Mouse (Mus musculus): Measurements from ENCODE around the gene Pimreg. TPM values are rescaled to one million over a fixed set of nuclear protein-coding genes. Genes with fewer than 3 reads are reported as not detected.

Gene Pimreg
- polyA plus RNA-seq, 1 experiment = 3.2 TPM

DNA sequence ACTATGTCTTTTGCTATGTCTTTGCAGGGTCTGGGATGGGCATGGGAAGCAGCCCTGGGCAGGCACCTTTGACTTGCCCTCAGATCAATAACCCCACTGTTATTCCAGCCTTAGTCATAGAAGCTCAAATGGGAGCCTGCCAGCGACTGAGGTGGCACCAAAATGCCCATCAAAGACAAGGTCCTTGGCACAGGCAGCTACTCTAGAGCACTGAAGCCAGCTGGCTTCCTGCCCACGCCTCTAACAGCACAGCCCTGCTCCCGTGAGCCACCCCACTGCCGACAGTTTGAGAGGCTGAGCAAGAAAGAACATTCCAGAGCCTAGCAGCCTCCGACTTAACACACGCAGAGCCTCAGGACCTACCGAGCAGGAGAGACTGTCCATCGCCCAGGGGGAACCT lies 23.3 kb downstream of the Pimreg start:
- no peak for DNase-seq (ENCODE audit: low spot score)

- DNase-seq (ENCODE audit: low spot score) = no peak
Observed at GRCm38 (mm10) chr11:72066330-72066729, 24.5 kb downstream of the Pimreg start.

DNA sequence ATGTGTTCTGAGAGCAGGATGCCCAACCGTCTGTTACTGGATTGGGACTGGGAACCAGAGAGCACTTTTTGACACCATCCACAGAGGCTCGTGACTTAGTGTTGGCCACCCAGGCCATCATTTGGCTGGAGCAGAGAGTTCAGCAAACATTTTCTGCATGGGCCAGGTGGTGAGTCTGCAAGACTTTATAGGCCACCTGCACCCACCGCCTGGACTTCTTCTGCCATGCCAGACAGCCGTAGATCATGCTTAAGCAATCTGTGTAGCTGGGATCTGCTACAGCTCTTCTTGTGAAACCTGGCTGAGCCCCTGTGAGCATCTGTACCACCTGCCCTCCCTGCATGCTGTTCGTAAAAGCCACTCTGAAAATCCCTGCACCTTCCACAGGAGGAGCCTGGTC lies 25.5 kb downstream of the Pimreg start:
- no peak for DNase-seq (ENCODE audit: low spot score)

GRCm38 (mm10) chr11:72068026-72068425 lies 26.2 kb downstream of the Pimreg start:
- no peak for DNase-seq (ENCODE audit: low spot score)

- no peak for DNase-seq (ENCODE audit: low spot score)
Observed at GRCm38 (mm10) chr11:72070733-72071132, 28.9 kb downstream of the Pimreg start.

GRCm38 (mm10) chr11:72072331-72072905 lies 30.6 kb downstream of the Pimreg start:
- DNase-seq (ENCODE audit: low spot score) = no peak

- no peak for DNase-seq (ENCODE audit: low spot score)
Observed at GRCm38 (mm10) chr11:72074230-72074629, 32.4 kb downstream of the Pimreg start.

DNA sequence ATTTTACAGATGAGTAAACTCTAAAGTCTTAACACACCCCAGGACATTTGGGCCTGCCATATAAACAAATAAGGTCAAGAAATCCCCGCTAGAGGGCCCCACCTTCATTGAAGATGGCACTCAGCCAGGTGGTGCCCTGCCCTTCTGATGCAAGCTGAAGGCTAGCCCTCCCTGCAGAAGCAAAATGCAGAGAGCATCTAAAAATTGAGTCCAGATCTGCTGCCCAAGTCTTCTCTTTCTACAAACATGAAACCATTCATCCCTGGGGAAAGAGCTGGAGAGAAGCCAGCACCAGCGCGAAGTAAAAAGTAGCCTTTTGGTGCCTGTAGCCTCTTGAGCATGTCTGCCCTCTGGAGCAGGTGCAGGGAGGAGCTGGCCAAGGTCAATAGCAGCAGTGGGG lies 36.2 kb downstream of the Pimreg start:
- no peak for DNase-seq (ENCODE audit: low spot score)

DNA sequence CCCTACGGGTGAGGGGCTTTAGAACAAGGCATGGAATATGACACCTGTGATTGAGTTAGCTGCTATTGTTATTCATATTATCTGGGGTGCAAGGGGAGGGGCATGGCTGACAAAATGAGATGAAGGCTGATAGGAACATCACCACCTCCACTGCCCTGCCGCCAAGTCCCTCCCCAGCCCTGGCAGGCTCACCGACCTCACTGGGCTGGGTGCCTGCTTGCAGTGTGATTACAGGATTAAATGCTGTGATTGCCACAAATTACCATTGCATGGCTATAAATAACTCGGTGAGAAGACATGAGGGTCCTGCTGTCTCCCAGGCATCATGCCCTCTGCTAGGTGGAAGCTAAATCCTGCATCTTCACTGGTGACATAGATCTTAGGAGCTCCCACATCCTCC lies 36.8 kb downstream of the Pimreg start:
- DNase-seq (ENCODE audit: low spot score) = no peak

DNA sequence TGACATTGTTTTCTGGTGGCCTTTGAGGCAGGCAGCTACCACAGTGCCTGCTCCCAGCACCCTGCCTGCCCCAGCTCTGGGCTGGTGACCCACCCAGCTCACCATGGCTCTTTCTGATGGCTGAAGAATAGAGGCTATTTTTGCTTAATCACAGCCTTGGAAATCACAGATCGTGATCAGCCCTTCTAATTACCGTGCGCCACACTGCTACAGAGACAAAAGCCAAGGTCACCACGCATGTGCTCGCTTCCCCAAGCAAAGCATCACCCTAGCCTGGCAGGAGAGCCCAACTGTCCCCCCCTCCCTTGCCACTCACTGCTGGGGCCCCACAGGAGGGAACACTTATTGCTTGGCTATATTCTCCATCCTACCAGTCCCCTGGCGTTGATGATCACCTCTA lies 38.6 kb downstream of the Pimreg start:
- no peak for DNase-seq (ENCODE audit: low spot score)

DNA sequence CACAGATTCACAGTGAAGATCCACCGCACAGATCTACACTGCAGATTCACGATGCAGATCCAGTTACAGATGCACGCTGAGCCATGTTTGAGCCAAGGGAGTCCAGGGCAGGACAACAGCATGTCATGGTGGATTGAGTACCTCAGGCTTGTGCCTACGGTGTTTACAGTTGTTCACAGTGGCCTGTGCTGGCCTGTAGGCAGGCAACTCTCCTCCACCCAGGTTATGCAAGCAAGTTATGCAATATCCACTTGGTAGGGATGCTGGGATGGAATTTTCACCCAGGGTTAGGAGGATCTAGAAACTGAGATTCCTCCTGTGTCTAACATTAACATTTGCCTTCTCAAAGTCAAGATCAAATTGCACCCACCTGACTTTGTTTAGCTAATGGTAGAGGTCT lies 40.8 kb downstream of the Pimreg start:
- no peak for DNase-seq (ENCODE audit: low spot score)

DNA sequence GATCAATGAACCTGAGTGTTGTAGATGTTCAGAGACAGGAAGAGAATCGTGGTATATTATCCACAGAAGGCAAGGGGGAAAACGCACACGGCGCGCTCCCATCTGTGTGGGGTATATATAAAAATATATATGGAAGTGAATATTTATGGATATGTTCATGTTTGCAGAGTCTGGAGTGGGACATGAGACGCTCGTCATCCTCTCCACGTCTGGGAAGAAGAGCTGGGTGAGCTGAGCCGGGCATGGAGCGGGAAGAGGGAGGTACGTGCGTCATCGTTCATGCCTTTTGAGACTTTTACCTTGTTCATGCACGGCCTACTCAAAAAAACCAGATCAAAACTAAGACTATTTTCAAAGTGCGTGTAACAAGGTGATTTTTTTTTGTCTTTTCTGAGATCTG lies 42.5 kb downstream of the Pimreg start:
- DNase-seq (ENCODE audit: low spot score) = no peak

- DNase-seq (ENCODE audit: low spot score) = no peak
Observed at GRCm38 (mm10) chr11:72086251-72087046, 44.6 kb downstream of the Pimreg start.

DNA sequence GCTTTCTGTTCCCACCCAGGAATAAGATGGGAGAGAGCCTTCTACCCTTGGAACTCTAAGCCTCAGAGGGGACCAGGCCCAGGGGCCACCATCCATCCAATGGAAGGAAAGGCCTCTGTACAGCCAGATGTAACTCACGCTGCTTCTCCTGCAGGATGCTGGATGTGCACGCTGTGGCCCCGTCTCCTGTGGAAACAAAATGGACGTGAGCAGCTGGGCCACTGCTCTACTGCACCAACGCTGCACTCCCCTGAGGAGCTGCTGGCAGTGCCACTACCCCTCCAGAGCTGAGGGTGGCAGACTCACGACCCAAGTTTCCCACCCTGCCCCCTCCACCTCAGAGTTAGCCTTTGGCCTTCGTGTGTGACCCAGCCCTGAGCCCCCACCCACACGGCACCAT lies 50.6 kb downstream of the Pimreg start:
- DNase-seq (ENCODE audit: low spot score) = no peak

- no peak for DNase-seq (ENCODE audit: low spot score)
Observed at GRCm38 (mm10) chr11:72094442-72094841, 52.6 kb downstream of the Pimreg start.

DNA sequence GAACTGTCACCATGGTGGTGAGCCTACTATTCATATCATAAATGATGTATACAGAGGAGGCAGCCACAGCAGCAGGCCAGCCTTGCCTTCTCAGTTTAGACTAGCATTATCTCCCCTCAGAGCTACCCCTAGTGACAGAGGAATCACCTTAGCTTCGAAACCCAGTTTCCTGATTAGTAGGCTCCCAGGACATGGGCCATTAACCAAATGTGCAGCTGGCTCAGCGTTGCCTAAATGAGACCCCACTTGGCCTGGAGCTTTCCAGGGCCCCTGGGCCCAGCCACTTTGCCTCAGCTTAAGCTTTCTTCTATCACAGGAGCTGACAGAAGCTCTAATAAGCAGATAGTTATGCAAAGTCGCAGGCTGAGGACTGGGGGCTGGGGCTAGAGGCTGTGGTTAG lies 54.2 kb downstream of the Pimreg start:
- no peak for DNase-seq (ENCODE audit: low spot score)

Other genes starting within 250 kb of the Pimreg start
- gene Aipl1, start 4.5 kb upstream of the Pimreg start, polyA plus RNA-seq (2012; rRNA removed) = 0.32 and 0.41 TPM in 2 replicates
- gene Pitpnm3, start 93.7 kb downstream of the Pimreg start, polyA plus RNA-seq (2012; rRNA removed) = 9.6 and 9.9 TPM in 2 replicates
- 0.43 and 0.84 TPM in 2 replicates for gene Gm43951, start 164.8 kb downstream of the Pimreg start, polyA plus RNA-seq (2012; rRNA removed)
- 10.7 and 10.8 TPM in 2 replicates for gene 4933427D14Rik, start 165.4 kb downstream of the Pimreg start, polyA plus RNA-seq (2012; rRNA removed)
- gene Txndc17, start 165.5 kb downstream of the Pimreg start, polyA plus RNA-seq (2012; rRNA removed) = 146 and 164 TPM in 2 replicates
- 17.7 and 25.5 TPM in 2 replicates for gene Med31, start 173.6 kb downstream of the Pimreg start, polyA plus RNA-seq (2012; rRNA removed)
- gene Slc13a5, start 225.2 kb downstream of the Pimreg start, polyA plus RNA-seq (2012; rRNA removed) = 0.16 and 0.39 TPM in 2 replicates